Mouse (Mus musculus): ENCODE data around the gene Polg2. TPM values are rescaled to one million over a fixed set of nuclear protein-coding genes. Genes with fewer than 3 reads are reported as not detected.

The Polg2 gene
- total and polyA plus RNA-seq, 3 experiments: 2.7 to 4.2 (median 3.7) TPM

GRCm38 (mm10) chr11:106778132-106778531 is 1.2 kb downstream of the Polg2 start:
- 90% methylated on average over 7 of the region's 7 CpGs for WGBS
- no peaks in the 10 kb centered on the region for H3K27me3 ChIP-seq (ENCODE audit: control insufficient read depth, insufficient read depth, low read length)
- no peak overlapping the region for H3K4me3 ChIP-seq
- H3K27ac ChIP-seq: no peak overlapping the region
- H3K9ac ChIP-seq (ENCODE audit: low read depth, low read length): no peak overlapping the region
- no peak for DNase-seq
- H3K4me1 ChIP-seq (ENCODE audit: control insufficient read depth, insufficient read depth, low read length): peaks cover 4% of the 10 kb centered on the region
- no peaks in the 10 kb centered on the region for H3K79me2 ChIP-seq (replicated peaks; ENCODE audit: control insufficient read depth, insufficient read depth, low read length)
- intact Hi-C loops (cut with DNase I): no loop called here
- TF ChIP-seq POLR2A (IDR thresholded peaks at IDR 0.05; ENCODE audit: insufficient read depth, low read depth, low read length) (no peak), EP300 (IDR thresholded peaks at IDR 0.05; ENCODE audit: insufficient read depth, low read depth, low read length) (no peak), CTCF (IDR thresholded peaks at IDR 0.05) (no peak)
- peaks cover 32% of the 10 kb centered on the region for H3K36me3 ChIP-seq (ENCODE audit: control insufficient read depth, insufficient read depth, low read length)

- no peak overlapping the region for H3K9ac ChIP-seq (ENCODE audit: low read depth, low read length)
- no peaks in the 10 kb centered on the region for H3K79me2 ChIP-seq (replicated peaks; ENCODE audit: control insufficient read depth, insufficient read depth, low read length)
- H3K4me3 ChIP-seq: no peak overlapping the region
- H3K27me3 ChIP-seq (ENCODE audit: control insufficient read depth, insufficient read depth, low read length): no peaks in the 10 kb centered on the region
- TF ChIP-seq CTCF (IDR thresholded peaks at IDR 0.05) (no peak), POLR2A (IDR thresholded peaks at IDR 0.05; ENCODE audit: insufficient read depth, low read depth, low read length) (no peak), EP300 (IDR thresholded peaks at IDR 0.05; ENCODE audit: insufficient read depth, low read depth, low read length) (no peak)
- intact Hi-C loops (cut with DNase I): no loop called here
- WGBS: 92% methylated on average over 3 of the region's 3 CpGs
- no peak overlapping the region for H3K27ac ChIP-seq
- peaks cover 24% of the 10 kb centered on the region for H3K36me3 ChIP-seq (ENCODE audit: control insufficient read depth, insufficient read depth, low read length)
- peaks cover 3% of the 10 kb centered on the region; the same call in 1 of the 2 replicates for H3K4me1 ChIP-seq (ENCODE audit: control insufficient read depth, insufficient read depth, low read length)
- no peak for DNase-seq
These were observed 1.9 kb downstream of the Polg2 start for GRCm38 (mm10) chr11:106777395-106777794.

GRCm38 (mm10) chr11:106776960-106777359 is 2.4 kb downstream of the Polg2 start:
- Histone ChIP-seq H3K4me3 (no peak overlapping the region), H3K27me3 (ENCODE audit: control insufficient read depth, insufficient read depth, low read length) (no peaks in the 10 kb centered on the region), H3K79me2 (replicated peaks; ENCODE audit: control insufficient read depth, insufficient read depth, low read length) (no peaks in the 10 kb centered on the region), H3K36me3 (ENCODE audit: control insufficient read depth, insufficient read depth, low read length) (peaks cover 20% of the 10 kb centered on the region), H3K4me1 (ENCODE audit: control insufficient read depth, insufficient read depth, low read length) (peaks cover 3% of the 10 kb centered on the region; the same call in 1 of the 2 replicates), H3K27ac (no peak overlapping the region), H3K9ac (ENCODE audit: low read depth, low read length) (no peak overlapping the region)
- no peak for DNase-seq
- 88% methylated on average over 4 of the region's 4 CpGs for WGBS
- intact Hi-C loops (cut with DNase I): no loop called here
- TF ChIP-seq POLR2A (IDR thresholded peaks at IDR 0.05; ENCODE audit: insufficient read depth, low read depth, low read length): no peak
- TF ChIP-seq EP300 (IDR thresholded peaks at IDR 0.05; ENCODE audit: insufficient read depth, low read depth, low read length): no peak
- TF ChIP-seq CTCF (IDR thresholded peaks at IDR 0.05): no peak

- Histone ChIP-seq H3K36me3 (ENCODE audit: control insufficient read depth, insufficient read depth, low read length) (peaks cover 2% of the 10 kb centered on the region), H3K4me1 (ENCODE audit: control insufficient read depth, insufficient read depth, low read length) (no peaks in the 10 kb centered on the region), H3K9ac (ENCODE audit: low read depth, low read length) (no peak overlapping the region), H3K79me2 (replicated peaks; ENCODE audit: control insufficient read depth, insufficient read depth, low read length) (no peaks in the 10 kb centered on the region), H3K4me3 (no peak overlapping the region), H3K27me3 (ENCODE audit: control insufficient read depth, insufficient read depth, low read length) (no peaks in the 10 kb centered on the region), H3K27ac (no peak overlapping the region)
- intact Hi-C loops (cut with DNase I): no loop called here
- DNase-seq: no peak
- TF ChIP-seq POLR2A (IDR thresholded peaks at IDR 0.05; ENCODE audit: insufficient read depth, low read depth, low read length) (no peak), CTCF (IDR thresholded peaks at IDR 0.05) (no peak), EP300 (IDR thresholded peaks at IDR 0.05; ENCODE audit: insufficient read depth, low read depth, low read length) (no peak)
- whole genome bisulfite sequencing: 93% methylated on average over 9 of the region's 9 CpGs
These were observed 6.3 kb downstream of the Polg2 start for GRCm38 (mm10) chr11:106773061-106773460.

- peak in 1 of 2 experiments; percentile 18 for DNase-seq
These were observed 9.0 kb downstream of the Polg2 start for GRCm38 (mm10) chr11:106770195-106770974.

GRCm38 (mm10) chr11:106767516-106767915 is 11.8 kb downstream of the Polg2 start:
- Histone ChIP-seq H3K4me1 (ENCODE audit: control insufficient read depth, insufficient read depth, low read length) (no peaks in the 10 kb centered on the region), H3K9ac (ENCODE audit: low read depth, low read length) (no peak overlapping the region), H3K36me3 (ENCODE audit: control insufficient read depth, insufficient read depth, low read length) (no peaks in the 10 kb centered on the region; the same call in 1 of the 2 replicates), H3K4me3 (no peak overlapping the region), H3K27me3 (ENCODE audit: control insufficient read depth, insufficient read depth, low read length) (no peaks in the 10 kb centered on the region), H3K79me2 (replicated peaks; ENCODE audit: control insufficient read depth, insufficient read depth, low read length) (no peaks in the 10 kb centered on the region), H3K27ac (no peak overlapping the region)
- intact Hi-C loops (cut with DNase I): no loop called here
- no peak for DNase-seq
- TF ChIP-seq EP300 (IDR thresholded peaks at IDR 0.05; ENCODE audit: insufficient read depth, low read depth, low read length) (no peak), CTCF (IDR thresholded peaks at IDR 0.05) (peak; percentile 30; the same call in 1 of the 2 replicates), POLR2A (IDR thresholded peaks at IDR 0.05; ENCODE audit: insufficient read depth, low read depth, low read length) (no peak)
- 93% methylated on average over 4 of the region's 4 CpGs for WGBS

More at GRCm38 (mm10) chr11:106770195-106770974, 9.0 kb downstream of the Polg2 start:
- Histone ChIP-seq H3K4me1 (ENCODE audit: control insufficient read depth, insufficient read depth, low read length) (no peaks in the 10 kb centered on the region), H3K36me3 (ENCODE audit: control insufficient read depth, insufficient read depth, low read length) (no peaks in the 10 kb centered on the region; the same call in 1 of the 2 replicates), H3K9ac (ENCODE audit: low read depth, low read length) (no peak overlapping the region), H3K4me3 (no peak overlapping the region), H3K27ac (no peak overlapping the region), H3K79me2 (replicated peaks; ENCODE audit: control insufficient read depth, insufficient read depth, low read length) (no peaks in the 10 kb centered on the region), H3K27me3 (ENCODE audit: control insufficient read depth, insufficient read depth, low read length) (no peaks in the 10 kb centered on the region)
- WGBS: 96% methylated on average over 9 of the region's 9 CpGs
- intact Hi-C loops (cut with DNase I): no loop called here
- TF ChIP-seq CTCF (IDR thresholded peaks at IDR 0.05) (peak; percentile 51), EP300 (IDR thresholded peaks at IDR 0.05; ENCODE audit: insufficient read depth, low read depth, low read length) (no peak)

Data from heart, adult 2 months (tissue).